Mouse (Mus musculus): ENCODE results near the gene Zfp750.
A peak's percentile ranks its signal among the peaks of the same experiment; 100 is the strongest.

Gene Zfp750

DNA sequence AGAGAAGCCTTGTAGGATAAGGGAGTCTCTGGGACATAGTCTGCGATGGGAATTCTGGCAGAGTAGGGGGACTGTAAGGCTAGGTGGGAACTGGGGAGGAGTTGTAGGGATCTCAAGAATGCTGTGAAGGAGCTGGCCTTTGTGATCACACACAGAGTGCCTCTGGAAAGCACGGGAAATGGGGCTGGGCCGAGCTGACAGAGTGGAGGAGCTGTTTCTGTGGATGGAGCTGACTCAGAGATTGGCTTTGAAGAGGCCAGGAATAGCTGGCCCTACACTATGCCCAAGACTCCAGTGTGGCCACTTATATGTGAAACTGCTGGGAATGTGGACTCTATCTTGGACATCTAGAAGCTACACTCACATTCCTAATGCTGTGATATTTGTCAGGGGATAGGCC lies 17.4 kb upstream of the Zfp750 start:
- DNase-seq (ENCODE audit: low spot score): no peak

DNA sequence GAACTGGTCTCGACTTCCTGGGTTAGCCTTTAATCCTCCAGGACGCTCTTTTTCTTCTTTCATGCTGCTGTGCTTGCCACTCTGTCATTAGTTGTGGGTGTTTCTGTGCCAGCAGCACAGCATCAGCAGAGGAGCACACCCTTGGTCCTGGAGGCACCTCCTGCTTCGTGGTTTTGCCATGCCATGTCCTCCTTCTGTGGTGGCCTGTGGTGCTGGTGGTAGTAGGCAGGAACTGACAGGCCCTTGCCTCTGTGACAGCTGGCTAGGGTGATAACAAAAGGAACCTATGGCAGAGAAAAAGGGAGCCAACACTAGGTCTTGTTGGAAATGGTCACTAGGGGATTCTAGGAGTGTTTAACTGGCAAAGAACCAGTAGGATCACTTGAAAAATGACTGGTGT lies 10.6 kb upstream of the Zfp750 start:
- no peak for DNase-seq (ENCODE audit: low spot score)

- DNase-seq (ENCODE audit: low spot score): no peak
These were observed 5.1 kb upstream of the Zfp750 start for GRCm38 (mm10) chr11:121524191-121524590.

- no peak for DNase-seq (ENCODE audit: low spot score)
These were observed 3.1 kb upstream of the Zfp750 start for GRCm38 (mm10) chr11:121522156-121522762.

GRCm38 (mm10) chr11:121520761-121521160 lies 1.6 kb upstream of the Zfp750 start:
- DNase-seq (ENCODE audit: low spot score): no peak

- DNase-seq (ENCODE audit: low spot score): no peak
These were observed 570 bp upstream of the Zfp750 start for GRCm38 (mm10) chr11:121519703-121520102.

DNA sequence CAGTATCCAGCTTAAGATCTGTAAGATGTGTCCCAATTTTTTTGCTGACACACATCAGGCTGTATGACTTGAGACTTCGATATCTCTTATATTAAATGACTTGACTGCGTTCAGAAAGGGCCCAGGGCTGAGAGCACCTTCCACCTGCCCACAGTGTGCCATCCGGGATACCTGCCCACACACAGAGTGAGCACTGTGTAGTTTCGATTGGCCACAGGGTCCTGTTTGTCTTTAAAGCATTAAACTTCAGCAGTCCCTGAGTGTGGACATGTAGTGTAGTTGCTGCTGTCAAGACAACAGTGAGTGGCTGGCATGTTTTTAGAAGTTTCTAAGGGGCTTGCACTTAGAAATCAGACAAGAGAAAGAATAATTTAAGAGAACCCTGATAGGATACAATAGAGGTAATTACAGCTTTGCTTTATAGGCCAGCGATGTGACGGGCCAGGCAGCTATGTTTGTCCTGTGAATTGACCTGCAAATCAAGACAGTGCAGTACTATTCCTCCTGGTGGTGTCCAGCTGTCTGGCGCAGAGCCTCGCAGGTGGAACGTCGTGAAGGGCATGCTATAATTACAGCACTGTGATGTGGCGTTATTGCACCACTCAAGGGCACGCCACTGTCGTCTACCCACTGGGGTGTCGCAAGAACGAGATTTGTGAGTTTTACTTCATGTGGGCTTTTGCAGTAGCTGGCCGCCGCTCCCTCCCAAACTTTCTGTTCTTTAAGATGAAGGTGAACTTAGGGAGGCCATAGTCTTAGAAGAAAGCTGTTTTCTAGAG lies 1.3 kb downstream of the Zfp750 start:
- no peak for DNase-seq (ENCODE audit: low spot score)

DNA sequence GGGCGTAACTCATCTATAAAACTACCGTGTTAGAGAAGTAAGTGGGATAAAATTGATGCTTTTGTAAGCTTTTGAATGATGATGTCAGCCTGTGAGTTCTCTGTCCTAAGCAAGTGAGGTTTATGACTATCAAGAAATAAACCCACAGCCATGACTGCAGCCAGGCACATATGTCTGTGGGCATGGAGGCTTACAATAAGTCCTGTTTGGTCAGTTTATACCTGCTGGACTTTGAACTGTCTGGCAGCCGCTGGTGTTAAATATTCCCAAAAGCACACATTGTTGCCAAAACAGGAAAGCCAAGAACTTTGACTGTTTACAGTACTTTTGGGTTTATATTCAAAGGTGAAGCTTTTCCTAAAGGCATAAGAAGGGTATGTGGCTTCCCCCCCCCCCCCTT lies 2.2 kb downstream of the Zfp750 start:
- no peak for DNase-seq (ENCODE audit: low spot score)

DNA sequence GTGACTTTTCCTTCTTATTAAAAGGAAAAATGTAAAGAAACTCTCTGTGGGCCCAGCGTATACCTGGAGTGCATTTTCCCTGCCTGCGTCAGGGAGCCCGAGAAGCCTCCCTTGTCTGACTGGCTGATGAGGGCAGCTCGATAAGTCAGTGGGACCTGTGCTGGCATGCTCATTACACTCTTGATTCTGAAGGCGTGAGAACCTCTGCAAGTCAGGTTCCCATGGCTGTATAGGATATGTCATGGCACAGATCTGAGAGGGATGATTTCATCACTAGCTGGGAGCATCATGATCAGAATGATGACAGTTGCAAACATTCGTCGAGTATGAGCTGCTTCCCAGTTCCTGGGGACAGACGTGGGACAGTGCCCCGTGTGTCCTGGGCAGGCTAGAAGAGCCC lies 3.1 kb downstream of the Zfp750 start:
- DNase-seq (ENCODE audit: low spot score): no peak

DNA sequence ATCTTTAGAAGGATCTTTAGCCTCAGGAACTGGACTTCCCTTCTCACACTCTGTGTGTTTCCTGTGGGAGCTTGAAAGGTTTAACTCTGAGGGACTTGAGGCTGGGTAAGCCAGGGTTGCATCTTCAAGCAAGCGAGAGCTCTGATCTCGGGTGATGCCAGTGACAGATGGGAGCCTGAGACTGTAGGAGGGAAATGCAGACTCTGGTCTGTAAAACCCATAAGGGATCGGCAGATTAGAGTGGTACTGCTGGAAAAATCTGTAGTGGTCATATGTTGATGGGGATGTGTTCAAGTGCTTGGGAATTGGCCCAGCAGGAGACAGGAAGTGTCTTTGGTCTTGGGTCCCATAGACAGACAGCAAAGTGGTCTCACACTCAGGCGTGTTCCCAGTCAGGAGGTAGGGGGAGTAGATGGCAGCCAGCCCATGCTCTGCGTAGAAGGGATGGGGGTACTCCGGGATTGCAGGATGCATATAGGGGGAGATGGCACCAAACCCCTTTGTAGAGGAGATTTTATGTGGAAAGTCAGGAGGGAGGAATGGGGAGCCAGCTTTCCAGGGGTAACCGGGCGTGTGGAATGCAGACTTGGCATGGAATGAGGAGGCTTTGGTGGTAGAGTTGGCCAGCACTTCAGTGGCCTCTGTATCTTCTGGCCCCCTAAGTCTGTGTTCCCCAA lies 6.1 kb downstream of the Zfp750 start:
- DNase-seq (ENCODE audit: low spot score): no peak

- no peak for DNase-seq (ENCODE audit: low spot score)
These were observed 8.5 kb downstream of the Zfp750 start for GRCm38 (mm10) chr11:121510512-121511246.

DNA sequence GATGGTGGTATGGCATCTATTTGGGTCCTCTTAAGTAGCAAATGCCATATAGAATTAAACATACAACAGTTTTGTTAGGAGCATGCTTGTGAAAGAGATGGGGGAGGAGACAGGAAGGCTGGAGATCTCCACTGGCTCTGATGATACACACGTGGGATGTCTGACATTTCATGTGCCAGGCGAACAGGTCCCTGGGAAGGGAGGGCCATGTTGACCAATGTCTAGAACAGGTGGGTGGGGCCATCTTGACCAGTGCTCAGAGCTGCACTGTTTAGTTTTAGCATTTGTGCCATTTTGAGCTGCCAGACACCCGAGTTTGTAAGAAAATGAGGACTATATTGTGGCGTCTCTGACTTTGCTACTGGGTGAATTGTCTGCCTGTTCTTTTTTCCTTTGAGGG lies 10.7 kb downstream of the Zfp750 start:
- DNase-seq (ENCODE audit: low spot score): no peak

- no peak for DNase-seq (ENCODE audit: low spot score)
These were observed 16.9 kb downstream of the Zfp750 start for GRCm38 (mm10) chr11:121502000-121502860.

GRCm38 (mm10) chr11:121501525-121501924 lies 17.6 kb downstream of the Zfp750 start:
- DNase-seq (ENCODE audit: low spot score): no peak

DNA sequence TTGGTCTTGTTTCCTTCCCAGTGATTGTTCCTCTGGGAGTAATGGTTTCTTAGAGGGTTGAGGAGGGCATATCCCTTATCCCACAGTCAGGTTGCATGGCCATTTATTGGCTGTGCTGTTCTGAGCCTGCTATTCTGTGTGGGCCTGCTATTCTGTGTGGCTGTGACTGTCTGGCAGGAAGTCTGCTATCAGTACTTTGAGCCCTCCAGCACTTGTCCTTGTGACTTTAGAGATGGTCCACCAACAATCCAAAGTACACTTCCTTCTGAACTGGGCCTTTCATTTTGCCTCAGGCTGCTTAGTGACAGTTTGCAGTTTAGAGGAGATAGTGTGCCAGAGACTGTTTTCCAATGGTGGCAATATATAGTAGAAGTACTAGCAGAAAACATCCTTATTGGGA lies 18.5 kb downstream of the Zfp750 start:
- no peak for DNase-seq (ENCODE audit: low spot score)

- DNase-seq (ENCODE audit: low spot score): no peak
These were observed 28.5 kb downstream of the Zfp750 start for GRCm38 (mm10) chr11:121490651-121491050.

DNA sequence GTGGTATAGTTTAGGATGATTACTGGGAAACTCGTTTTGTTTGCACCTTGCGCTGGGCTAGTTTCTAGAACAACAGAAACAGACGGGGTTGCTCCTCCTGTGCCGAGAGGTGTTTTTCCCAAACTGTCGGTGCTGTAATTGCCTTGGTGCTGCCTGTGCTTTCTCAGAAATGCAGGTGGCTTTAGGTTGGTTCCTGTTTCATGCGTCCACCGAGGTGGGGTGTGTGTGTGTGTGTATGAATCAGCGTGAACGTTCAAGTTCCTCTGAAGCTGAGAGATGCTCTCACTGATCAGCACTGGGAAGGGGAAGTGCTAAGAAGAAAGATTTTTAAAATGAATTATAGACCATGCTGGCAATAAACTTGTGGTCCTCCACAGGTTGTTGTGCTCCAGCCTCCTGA lies 33.3 kb downstream of the Zfp750 start:
- DNase-seq (ENCODE audit: low spot score): no peak

DNA sequence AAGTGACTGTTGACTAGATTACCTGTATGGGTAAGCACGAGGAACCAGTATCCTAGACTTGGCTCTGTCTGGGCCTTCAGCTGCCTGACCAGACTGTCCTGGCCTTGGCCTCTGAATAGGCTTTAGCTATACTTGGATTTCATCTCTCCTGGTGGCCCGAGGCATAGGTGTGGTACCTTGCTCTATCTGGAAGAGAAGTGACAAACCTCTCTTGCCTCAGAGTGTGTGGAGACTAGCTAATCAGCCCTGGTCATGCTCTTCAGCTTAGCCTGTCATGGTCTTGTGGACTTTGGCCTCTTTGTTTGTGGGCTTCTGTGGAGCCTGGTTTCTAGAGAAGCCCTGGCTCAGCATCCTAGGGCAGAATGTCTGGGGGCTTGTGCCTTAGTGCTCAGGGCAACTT lies 38.0 kb downstream of the Zfp750 start:
- DNase-seq (ENCODE audit: low spot score): no peak

GRCm38 (mm10) chr11:121479476-121480203 lies 39.5 kb downstream of the Zfp750 start:
- DNase-seq (ENCODE audit: low spot score): no peak

- DNase-seq (ENCODE audit: low spot score): peak; percentile 90
These were observed 43.3 kb downstream of the Zfp750 start for GRCm38 (mm10) chr11:121475699-121476415.

Measured in retina, embryonic 14.5 days (tissue).